Mouse (Mus musculus): Measurements from ENCODE around the gene Pdzph1. TPM values are rescaled to one million over a fixed set of nuclear protein-coding genes. Genes with fewer than 3 reads are reported as not detected.

Pdzph1 gene
- total RNA-seq (2021) = not detected
- not detected in 2 replicates for polyA plus RNA-seq (2012; rRNA removed)
- long read RNA-seq = 0 reads

- TF ChIP-seq CTCF (IDR thresholded peaks at IDR 0.05) (no peak), POLR2A (IDR thresholded peaks at IDR 0.05; ENCODE audit: insufficient read depth, low read depth, low read length) (no peak), EP300 (IDR thresholded peaks at IDR 0.05; ENCODE audit: insufficient read depth, low read depth, low read length) (no peak)
- WGBS = 72% methylated on average over 6 of the region's 6 CpGs
- no peak for DNase-seq
- Histone ChIP-seq H3K9ac (ENCODE audit: low read depth, low read length) (no peak within 1 kb of the TSS), H3K27ac (no peak within 1 kb of the TSS), H3K4me3 (no peak within 1 kb of the TSS), H3K36me3 (ENCODE audit: control insufficient read depth, insufficient read depth, low read length) (no peaks in the 10 kb centered on the region), H3K4me1 (ENCODE audit: control insufficient read depth, insufficient read depth, low read length) (no peaks in the 10 kb centered on the region), H3K27me3 (ENCODE audit: control insufficient read depth, insufficient read depth, low read length) (no peaks in the 10 kb centered on the region), H3K79me2 (replicated peaks; ENCODE audit: control insufficient read depth, insufficient read depth, low read length) (no peaks in the 10 kb centered on the region)
- intact Hi-C loops (cut with DNase I) = no loop called here
Observed at GRCm38 (mm10) chr17:58991275-58991674, at the start of gene Pdzph1. Gene Pdzph1 (minus strand): TSS chr17:58991375.

- Histone ChIP-seq H3K9ac (ENCODE audit: low read depth, low read length) (no peak overlapping the region), H3K27ac (no peak overlapping the region), H3K36me3 (ENCODE audit: control insufficient read depth, insufficient read depth, low read length) (no peaks in the 10 kb centered on the region), H3K79me2 (replicated peaks; ENCODE audit: control insufficient read depth, insufficient read depth, low read length) (no peaks in the 10 kb centered on the region), H3K4me3 (no peak overlapping the region), H3K27me3 (ENCODE audit: control insufficient read depth, insufficient read depth, low read length) (no peaks in the 10 kb centered on the region), H3K4me1 (ENCODE audit: control insufficient read depth, insufficient read depth, low read length) (no peaks in the 10 kb centered on the region)
- intact Hi-C loops (cut with DNase I) = no loop called here
- no peak for DNase-seq
- WGBS = 31% methylated on average over 5 of the region's 5 CpGs
- TF ChIP-seq POLR2A (IDR thresholded peaks at IDR 0.05; ENCODE audit: insufficient read depth, low read depth, low read length) (no peak), CTCF (IDR thresholded peaks at IDR 0.05) (peak; percentile 49), EP300 (IDR thresholded peaks at IDR 0.05; ENCODE audit: insufficient read depth, low read depth, low read length) (no peak)
Observed at GRCm38 (mm10) chr17:59039754-59040153, 48.6 kb upstream of the Pdzph1 start.

- Histone ChIP-seq H3K4me3 (no peak overlapping the region), H3K9ac (ENCODE audit: low read depth, low read length) (no peak overlapping the region), H3K27me3 (ENCODE audit: control insufficient read depth, insufficient read depth, low read length) (no peaks in the 10 kb centered on the region), H3K27ac (no peak overlapping the region), H3K4me1 (ENCODE audit: control insufficient read depth, insufficient read depth, low read length) (no peaks in the 10 kb centered on the region), H3K79me2 (replicated peaks; ENCODE audit: control insufficient read depth, insufficient read depth, low read length) (no peaks in the 10 kb centered on the region), H3K36me3 (ENCODE audit: control insufficient read depth, insufficient read depth, low read length) (no peaks in the 10 kb centered on the region)
- 87% methylated on average over 3 of the region's 3 CpGs for WGBS
- intact Hi-C loops (cut with DNase I) = no loop called here
- TF ChIP-seq POLR2A (IDR thresholded peaks at IDR 0.05; ENCODE audit: insufficient read depth, low read depth, low read length) = no peak
- TF ChIP-seq EP300 (IDR thresholded peaks at IDR 0.05; ENCODE audit: insufficient read depth, low read depth, low read length) = no peak
- no peak for TF ChIP-seq CTCF (IDR thresholded peaks at IDR 0.05)
- no peak for DNase-seq
Observed at GRCm38 (mm10) chr17:59033445-59033844, 42.3 kb upstream of the Pdzph1 start.

- H3K4me3 ChIP-seq = no peak overlapping the region
- no peaks in the 10 kb centered on the region for H3K36me3 ChIP-seq (ENCODE audit: control insufficient read depth, insufficient read depth, low read length)
- H3K79me2 ChIP-seq (replicated peaks; ENCODE audit: control insufficient read depth, insufficient read depth, low read length) = no peaks in the 10 kb centered on the region
- H3K9ac ChIP-seq (ENCODE audit: low read depth, low read length) = no peak overlapping the region
- WGBS = 79% methylated on average over 3 of the region's 3 CpGs
- no peak for TF ChIP-seq CTCF (IDR thresholded peaks at IDR 0.05)
- TF ChIP-seq POLR2A (IDR thresholded peaks at IDR 0.05; ENCODE audit: insufficient read depth, low read depth, low read length) = no peak
- TF ChIP-seq EP300 (IDR thresholded peaks at IDR 0.05; ENCODE audit: insufficient read depth, low read depth, low read length) = no peak
- H3K27ac ChIP-seq = no peak overlapping the region
- no peaks in the 10 kb centered on the region for H3K27me3 ChIP-seq (ENCODE audit: control insufficient read depth, insufficient read depth, low read length)
- H3K4me1 ChIP-seq (ENCODE audit: control insufficient read depth, insufficient read depth, low read length) = no peaks in the 10 kb centered on the region
- DNase-seq = no peak
- intact Hi-C loops (cut with DNase I) = no loop called here
Observed at GRCm38 (mm10) chr17:59026336-59026735, 35.2 kb upstream of the Pdzph1 start.

- H3K4me3 ChIP-seq = no peak overlapping the region
- H3K36me3 ChIP-seq (ENCODE audit: control insufficient read depth, insufficient read depth, low read length) = no peaks in the 10 kb centered on the region
Observed at GRCm38 (mm10) chr17:59024502-59024901, 33.3 kb upstream of the Pdzph1 start.

GRCm38 (mm10) chr17:59023971-59024370 is 32.8 kb upstream of the Pdzph1 start:
- TF ChIP-seq CTCF (IDR thresholded peaks at IDR 0.05) (no peak), POLR2A (IDR thresholded peaks at IDR 0.05; ENCODE audit: insufficient read depth, low read depth, low read length) (no peak), EP300 (IDR thresholded peaks at IDR 0.05; ENCODE audit: insufficient read depth, low read depth, low read length) (no peak)
- no peak overlapping the region for H3K9ac ChIP-seq (ENCODE audit: low read depth, low read length)
- no peaks in the 10 kb centered on the region for H3K36me3 ChIP-seq (ENCODE audit: control insufficient read depth, insufficient read depth, low read length)
- intact Hi-C loops (cut with DNase I) = no loop called here
- no peaks in the 10 kb centered on the region for H3K27me3 ChIP-seq (ENCODE audit: control insufficient read depth, insufficient read depth, low read length)
- DNase-seq = no peak
- 57% methylated on average over 5 of the region's 5 CpGs for WGBS
- H3K4me3 ChIP-seq = no peak overlapping the region
- H3K27ac ChIP-seq = no peak overlapping the region
- no peaks in the 10 kb centered on the region for H3K4me1 ChIP-seq (ENCODE audit: control insufficient read depth, insufficient read depth, low read length)
- no peaks in the 10 kb centered on the region for H3K79me2 ChIP-seq (replicated peaks; ENCODE audit: control insufficient read depth, insufficient read depth, low read length)

More at GRCm38 (mm10) chr17:59024502-59024901, 33.3 kb upstream of the Pdzph1 start:
- no peaks in the 10 kb centered on the region for H3K79me2 ChIP-seq (replicated peaks; ENCODE audit: control insufficient read depth, insufficient read depth, low read length)
- H3K27ac ChIP-seq = no peak overlapping the region
- no peak for DNase-seq
- 58% methylated on average over 6 of the region's 6 CpGs for WGBS
- intact Hi-C loops (cut with DNase I) = no loop called here
- H3K4me1 ChIP-seq (ENCODE audit: control insufficient read depth, insufficient read depth, low read length) = no peaks in the 10 kb centered on the region
- H3K27me3 ChIP-seq (ENCODE audit: control insufficient read depth, insufficient read depth, low read length) = no peaks in the 10 kb centered on the region
- TF ChIP-seq POLR2A (IDR thresholded peaks at IDR 0.05; ENCODE audit: insufficient read depth, low read depth, low read length) = no peak
- TF ChIP-seq CTCF (IDR thresholded peaks at IDR 0.05) = no peak
- no peak for TF ChIP-seq EP300 (IDR thresholded peaks at IDR 0.05; ENCODE audit: insufficient read depth, low read depth, low read length)
- no peak overlapping the region for H3K9ac ChIP-seq (ENCODE audit: low read depth, low read length)

Measured in heart, adult 2 months (tissue).